Mouse (Mus musculus) brain, adult 2 months (tissue): ENCODE results near the gene Rsl1d1.
A peak's percentile ranks its signal among the peaks of the same experiment; 100 is the strongest.

Source experiments
- DNase-seq: peaks from one replicate; pipeline ENCODE4 v3.0.0; 2011; ENCODE audit warnings: low read depth, low spot score

Gene Rsl1d1

DNA sequence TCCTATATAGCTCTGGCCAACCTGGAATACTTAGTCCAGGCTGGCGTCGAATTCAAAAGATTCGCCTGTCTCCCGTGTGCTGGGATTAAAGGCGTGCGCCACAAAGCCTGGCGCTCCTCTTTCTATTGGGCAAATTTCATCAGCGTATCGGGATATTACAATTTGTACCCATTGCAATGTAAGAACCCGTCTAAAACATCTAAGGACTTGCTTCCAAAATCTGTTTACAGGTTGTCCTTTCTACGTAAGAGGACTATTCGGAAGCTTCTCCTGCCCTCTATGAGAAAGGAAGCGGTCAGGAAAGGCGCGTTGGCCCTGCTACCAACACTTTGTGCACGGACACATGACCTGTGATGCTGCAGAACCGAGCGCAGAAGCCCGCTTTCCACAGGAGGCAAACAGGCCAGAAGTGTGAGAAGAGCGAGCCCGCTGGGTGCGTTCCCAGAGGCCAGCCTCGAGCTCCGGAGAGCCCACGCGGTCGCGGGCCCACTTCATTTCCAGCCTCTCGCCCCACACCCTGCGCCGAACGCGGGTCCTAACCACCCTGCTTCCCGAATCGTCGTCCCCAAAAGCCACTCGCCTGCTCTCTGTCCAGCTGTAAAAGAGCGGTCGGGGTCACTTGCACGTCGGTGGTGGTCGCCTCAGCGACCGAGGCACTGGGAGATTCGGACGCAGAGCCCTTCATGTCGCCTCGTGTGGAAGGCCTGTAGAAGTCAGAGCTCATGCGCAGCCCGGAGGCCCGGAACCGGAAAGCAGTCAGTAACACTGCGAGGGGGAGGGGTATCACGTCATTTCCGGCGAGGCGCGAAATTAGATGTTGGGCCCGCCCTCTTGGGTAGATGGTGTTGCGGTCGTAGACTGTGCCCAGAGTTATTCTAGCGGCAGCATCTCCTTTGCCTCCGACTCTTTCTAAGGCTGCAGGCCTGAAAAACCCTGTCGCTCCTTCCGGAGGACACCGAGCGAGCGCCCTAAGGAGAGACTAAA lies at the start of gene Rsl1d1:
Rsl1d1 (minus strand) TSS at position 761 of the 984 bp plus-strand sequence.
- DNase-seq: peak; percentile 98

DNA sequence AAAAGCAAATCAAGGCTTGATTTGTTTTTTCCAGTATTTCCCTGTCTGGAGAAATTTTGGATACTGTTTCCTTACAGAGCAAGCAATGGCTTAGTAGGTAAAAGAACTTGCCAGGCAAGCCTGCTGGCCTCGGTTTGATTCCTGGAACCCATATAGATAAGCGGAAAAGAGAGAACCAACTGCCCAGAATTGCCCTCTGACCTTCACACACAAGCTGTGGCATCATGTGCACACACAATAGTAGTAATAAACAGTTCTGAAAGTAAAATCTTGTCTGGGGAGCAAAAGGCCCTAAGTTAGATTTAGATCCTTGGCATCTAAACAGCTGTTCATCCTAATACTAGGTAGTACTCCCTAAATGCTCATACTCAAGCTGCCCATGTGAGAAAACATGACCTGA lies 44.7 kb upstream of the Rsl1d1 start:
- DNase-seq: no peak

DNA sequence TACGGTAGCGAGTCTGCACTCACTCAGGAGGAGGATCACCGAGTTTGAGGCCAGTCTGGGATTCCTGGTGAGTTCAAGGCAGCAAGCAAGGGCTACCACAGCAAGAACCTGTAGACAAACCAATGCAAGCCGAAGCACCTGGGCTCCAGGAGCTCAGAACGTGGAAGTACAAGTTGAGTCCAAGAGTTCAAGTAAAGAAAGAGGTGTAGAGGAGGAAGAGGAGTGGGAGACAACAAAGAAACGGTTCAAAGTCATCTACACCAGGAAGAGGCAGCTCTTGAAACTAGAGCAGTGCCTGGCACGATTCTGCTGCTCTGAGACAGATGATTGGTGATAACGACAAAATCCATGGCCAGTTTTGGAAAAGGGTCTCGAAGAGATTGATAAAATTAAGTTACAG lies 42.6 kb upstream of the Rsl1d1 start:
- DNase-seq: no peak

DNA sequence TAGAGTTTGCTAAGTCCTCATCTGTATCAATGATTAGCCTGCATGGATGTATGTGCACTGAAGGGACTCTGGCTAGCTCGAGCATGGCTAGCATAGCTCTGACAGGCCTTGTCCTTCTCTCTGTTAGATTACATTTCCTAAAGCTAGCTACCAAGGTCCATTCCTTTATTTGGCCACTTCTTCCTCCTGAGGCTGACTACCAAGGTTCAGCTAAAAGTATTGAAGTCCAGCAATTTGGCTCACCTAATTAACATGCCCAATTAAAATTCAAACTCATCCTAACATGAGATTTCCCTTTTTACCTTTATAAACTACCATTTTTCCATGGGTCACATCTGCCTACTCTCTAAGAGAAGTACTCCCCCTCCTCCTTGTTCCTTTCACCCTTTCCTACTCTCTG lies 39.3 kb upstream of the Rsl1d1 start:
- DNase-seq: no peak

DNA sequence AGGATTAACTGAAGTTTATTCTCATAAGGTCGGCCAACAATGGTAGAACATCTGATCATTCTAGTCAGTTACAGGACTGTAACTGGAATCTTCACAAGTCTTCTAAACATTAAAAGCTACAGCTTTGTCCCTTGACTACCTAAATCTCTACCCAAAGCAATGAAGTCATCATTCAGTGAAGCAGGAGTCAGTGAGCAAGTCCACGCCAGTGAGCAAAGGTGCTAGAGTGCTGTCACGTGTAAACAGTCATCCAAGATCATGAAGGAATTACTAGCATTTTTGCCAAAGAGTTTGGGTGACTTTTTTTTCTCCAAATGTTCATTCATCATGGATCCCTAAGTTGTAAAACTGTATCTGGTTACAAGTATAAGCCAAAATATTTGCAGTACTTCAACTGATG lies 14.7 kb upstream of the Rsl1d1 start:
- DNase-seq: no peak

DNA sequence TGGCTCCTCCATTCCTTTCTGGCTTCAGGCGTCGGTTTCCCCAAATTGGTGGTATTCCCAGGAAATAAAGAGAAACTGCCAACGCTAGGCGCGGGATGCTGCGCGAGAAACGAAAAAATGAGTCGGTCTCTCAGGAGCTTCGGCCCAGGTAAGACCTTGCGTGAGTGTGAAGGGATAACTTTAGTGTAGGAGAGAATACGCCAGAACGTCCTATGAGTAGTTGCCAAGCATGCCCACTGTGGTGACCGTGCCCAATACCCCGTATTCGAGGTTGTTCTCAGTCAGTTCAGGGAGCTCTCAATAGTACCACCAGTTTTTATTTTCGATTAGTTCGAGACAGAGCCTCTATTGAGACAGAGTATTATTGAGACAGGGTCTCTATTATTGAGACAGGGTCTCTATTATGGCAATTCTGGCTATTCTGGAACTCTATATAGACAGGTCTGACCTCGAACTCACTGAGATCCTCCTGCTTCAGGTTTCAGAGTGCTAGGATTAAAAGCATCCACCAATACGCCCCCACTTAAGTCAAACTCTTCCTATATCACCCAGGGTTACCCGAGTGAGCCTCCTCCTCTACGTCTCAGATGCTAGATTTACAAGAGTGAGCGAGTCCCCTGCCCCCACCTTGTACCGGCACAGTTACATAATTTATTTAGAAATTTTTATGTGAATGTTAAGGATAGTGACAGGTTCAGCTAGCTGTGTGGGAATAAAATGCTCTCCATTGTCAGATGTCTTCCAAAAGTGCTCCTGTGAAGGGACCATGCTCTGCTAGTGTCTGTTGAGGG lies 664 bp upstream of the Rsl1d1 start:
- peak; percentile 24 for DNase-seq

DNA sequence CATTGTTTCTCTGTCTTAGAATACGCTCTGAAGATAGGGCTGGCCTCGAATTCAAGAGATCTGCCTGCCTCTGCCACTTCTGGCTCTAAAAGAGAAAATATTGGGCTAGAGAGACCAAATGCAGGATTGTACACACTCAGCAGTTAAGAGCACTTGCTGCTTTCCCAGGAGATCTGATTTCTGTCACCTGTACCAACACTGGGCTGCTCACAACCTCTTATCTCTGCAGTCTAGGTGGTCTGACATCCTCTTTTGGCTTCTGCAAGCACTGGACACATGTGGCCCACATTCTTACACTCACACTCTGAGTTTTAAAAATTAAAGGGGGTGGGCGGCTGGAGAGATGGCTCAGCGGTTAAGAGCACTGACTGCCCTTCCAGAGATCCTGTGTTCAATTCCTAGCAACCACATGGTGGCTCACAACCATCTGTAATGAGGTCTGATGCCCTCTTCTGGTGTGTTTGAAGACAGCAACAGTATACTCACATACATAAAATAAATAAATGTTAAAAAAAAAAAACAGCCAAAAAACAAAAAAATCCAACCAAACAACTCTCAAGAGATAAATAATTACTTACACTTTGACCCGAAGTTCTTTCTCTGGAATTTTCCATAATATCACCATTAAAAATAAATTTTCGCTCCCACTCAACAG lies 1.3 kb downstream of the Rsl1d1 start:
- DNase-seq: no peak

DNA sequence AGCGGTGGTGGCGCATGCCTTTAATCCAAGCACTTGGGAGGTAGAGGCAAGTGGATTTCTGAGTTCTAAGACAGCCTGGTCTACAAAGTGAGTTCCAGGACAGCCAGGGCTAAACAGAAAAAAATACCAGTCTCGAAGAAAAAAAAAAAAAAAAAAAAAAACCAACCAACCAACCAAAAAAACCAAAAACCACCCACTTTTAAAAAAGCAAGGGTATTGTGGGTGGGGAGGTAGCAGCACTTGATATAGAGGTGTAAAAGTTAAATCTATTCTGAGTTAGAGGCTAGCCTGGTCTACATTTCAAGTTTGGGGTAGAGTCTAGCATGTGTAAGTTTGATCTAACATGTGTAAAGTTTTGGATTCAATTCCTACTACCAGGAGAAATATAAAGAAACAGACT lies 2.9 kb downstream of the Rsl1d1 start:
- DNase-seq: no peak

DNA sequence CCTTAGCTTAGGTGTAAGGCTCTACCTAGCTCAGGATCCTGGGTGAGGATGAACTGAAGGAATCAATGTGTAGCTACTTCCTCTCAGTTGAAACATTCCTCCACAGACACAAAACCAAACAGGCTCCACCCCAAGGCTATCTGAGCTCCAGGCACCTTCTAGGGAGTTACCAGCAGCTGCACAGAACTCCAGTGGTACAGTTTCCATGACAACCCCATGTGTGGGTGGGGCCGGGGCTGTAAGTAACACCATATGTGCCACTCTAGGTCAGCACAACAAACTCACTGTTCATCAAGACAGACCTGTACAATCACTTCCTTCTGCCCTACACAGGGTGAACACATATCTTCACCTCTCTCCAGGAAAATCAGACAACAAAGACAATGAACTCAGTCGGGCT lies 4.7 kb downstream of the Rsl1d1 start:
- DNase-seq: peak; percentile 29

DNA sequence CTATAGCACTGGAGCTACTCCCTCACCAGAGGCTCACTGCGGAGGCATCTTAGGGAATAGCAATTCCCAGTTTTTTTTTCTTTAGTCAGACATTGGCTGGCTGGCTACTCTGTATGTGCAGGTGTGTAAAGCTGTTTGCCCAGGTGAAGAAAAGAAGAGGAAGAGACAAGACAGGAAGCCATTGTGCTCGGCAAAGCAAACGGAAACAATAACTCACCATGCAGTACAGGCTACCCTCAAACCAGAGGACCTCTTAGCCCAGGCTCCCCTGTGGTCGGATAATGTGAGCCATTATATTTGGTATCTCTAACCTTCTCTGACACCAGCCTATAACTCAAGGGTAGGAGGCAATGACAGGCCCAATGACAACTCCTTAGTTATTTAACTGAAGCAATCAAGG lies 6.1 kb downstream of the Rsl1d1 start:
- no peak for DNase-seq

DNA sequence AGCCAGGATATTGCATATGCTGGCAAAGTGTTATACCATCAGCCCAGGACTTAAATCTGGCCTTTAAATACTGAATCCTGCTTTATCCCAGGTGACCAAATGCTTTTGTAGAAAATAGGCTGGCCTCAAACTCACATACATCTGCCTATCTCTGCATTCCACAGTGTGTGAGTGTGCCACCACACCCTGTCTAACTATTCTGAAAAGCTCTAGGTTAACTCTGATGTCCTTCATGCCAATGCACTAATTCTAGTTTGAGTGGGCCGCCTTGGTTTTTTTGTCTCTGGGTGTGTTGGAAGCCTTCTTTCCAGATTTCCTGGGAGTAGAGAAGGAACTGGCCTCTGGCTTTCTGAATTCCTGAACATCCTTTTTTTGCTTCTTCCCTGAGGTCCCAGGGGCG lies 9.9 kb downstream of the Rsl1d1 start:
- no peak for DNase-seq

GRCm38 (mm10) chr16:11190150-11190549 lies 13.0 kb downstream of the Rsl1d1 start:
- DNase-seq: peak; percentile 87

- no peak for DNase-seq
Measured at GRCm38 (mm10) chr16:11177404-11177803, 25.7 kb downstream of the Rsl1d1 start.

- no peak for DNase-seq
Measured at GRCm38 (mm10) chr16:11176884-11177244, 26.3 kb downstream of the Rsl1d1 start.

DNA sequence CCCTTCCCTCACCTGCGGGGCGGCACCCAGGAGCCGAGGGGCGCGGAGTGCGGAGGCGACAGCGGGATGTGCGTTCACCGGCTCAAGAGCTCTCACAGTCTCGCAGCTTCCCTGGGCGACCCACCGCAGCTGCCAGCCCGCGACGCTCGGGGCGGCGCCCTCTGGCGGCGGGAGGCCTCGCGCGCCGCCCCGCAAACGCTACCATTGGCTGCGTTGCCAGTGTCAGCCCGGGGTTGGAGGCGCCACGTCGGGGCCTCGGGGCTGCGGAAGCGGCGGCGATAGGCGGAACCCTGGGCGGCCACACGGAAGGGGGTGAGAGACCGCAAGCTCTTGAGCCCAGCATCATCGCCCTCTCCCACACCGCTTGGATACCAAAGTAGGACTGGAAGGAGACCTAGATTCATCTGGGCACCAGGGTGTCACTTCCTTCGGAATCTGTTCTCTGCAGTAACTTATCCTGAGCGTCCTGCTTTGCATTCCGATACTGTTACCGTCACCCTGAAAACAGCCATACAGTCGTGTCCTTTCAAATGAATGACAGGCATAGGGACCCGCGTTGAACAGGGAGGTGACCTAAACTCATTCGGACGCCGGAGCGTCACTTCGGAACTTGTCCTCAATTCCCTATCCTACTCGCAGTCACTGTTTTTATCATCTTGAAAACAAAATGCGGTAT lies 26.8 kb downstream of the Rsl1d1 start, which contains the start of gene Zc3h7a:
Zc3h7a (minus strand) TSS at position 186 of the 676 bp plus-strand sequence.
- DNase-seq: peak; percentile 95

GRCm38 (mm10) chr16:11175489-11176207 lies 27.5 kb downstream of the Rsl1d1 start:
- DNase-seq: peak; percentile 61

GRCm38 (mm10) chr16:11175100-11175488 lies 28.0 kb downstream of the Rsl1d1 start:
- peak; percentile 13 for DNase-seq

DNA sequence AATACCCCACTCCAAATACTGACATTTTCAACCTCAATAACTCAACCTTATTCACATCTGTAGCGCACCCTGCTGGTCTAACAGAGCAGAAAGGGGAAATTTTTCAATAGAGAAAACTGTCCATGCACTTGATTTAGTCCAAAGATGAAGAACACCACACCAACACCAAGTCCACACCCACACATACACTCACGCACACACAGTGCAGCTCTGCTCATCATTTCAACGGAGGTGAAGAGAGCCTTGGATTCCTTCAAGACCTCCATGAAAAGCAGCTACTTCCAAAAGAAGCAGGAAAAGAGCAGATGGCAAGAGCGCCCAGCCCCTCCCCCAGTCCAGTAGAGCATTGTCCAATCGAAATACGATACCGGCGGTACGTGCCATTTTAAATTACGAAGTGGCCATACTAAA lies 28.5 kb downstream of the Rsl1d1 start:
- peak; percentile 68 for DNase-seq

GRCm38 (mm10) chr16:11171679-11172078 lies 31.5 kb downstream of the Rsl1d1 start:
- no peak for DNase-seq

- DNase-seq: peak; percentile 86
Measured at GRCm38 (mm10) chr16:11166431-11166830, 36.7 kb downstream of the Rsl1d1 start.
